Mouse (Mus musculus): ENCODE results near the gene Arl8a.

- TF ChIP-seq POLR2A (IDR thresholded peaks at IDR 0.05; ENCODE audit: borderline replicate concordance, low read depth, low read length) (no peak), CTCF (IDR thresholded peaks at IDR 0.05; ENCODE audit: low read depth, low read length) (no peak)
These were observed 2.4 kb downstream of the Arl8a start for GRCm38 (mm10) chr1:135148996-135149395.

Measured in bone marrow macrophage, adult 2 months (primary cell).